Mouse (Mus musculus): ENCODE measurements at regions not wholly inside any gene's neighbourhood (a gene's known extent, or its start where the extent isn't known, plus 50 kb on each side); places are given as distances from the start of the nearest gene placed in this dataset.

DNA sequence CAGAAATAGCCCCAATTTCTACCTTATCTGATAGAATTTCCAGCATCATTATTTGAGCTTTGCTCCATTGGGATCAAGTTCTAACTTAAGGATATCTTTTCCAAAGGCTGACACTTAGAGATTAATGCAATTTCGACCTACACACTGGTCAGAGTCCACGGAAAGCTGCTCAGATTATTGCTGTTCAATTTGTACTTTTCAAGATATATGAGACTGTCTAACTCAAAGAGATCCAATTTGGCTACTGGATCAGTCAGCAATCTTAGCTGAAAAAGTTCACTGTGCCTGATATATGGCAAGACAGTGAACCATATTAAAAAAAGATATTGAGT lies 909.8 kb upstream of the Gm5150 start:
- TF ChIP-seq EP300 (IDR thresholded peaks at IDR 0.05; ENCODE audit: low read depth) (no peak), CTCF (IDR thresholded peaks at IDR 0.05; ENCODE audit: low read depth) (no peak)

Measured in liver, postnatal 0 days (tissue).